Mouse (Mus musculus): Measurements from ENCODE around the gene Slc29a4. TPM values are rescaled to one million over a fixed set of nuclear protein-coding genes. Genes with fewer than 3 reads are reported as not detected.

The Slc29a4 gene
- polyA plus RNA-seq, 1 experiment from 2014 or later = 3.1 TPM

GRCm38 (mm10) chr5:142747026-142747629 is 54.8 kb downstream of the Slc29a4 start:
- TF ChIP-seq CTCF (IDR thresholded peaks at IDR 0.05; ENCODE audit: low read depth) = no peak
- Histone ChIP-seq H3K9me3 (replicated peaks; ENCODE audit: low read length) (no peaks in the 10 kb centered on the region), H3K4me1 (replicated peaks; ENCODE audit: insufficient read depth, low read length) (no peaks in the 10 kb centered on the region), H3K4me3 (replicated peaks; ENCODE audit: low read depth, low read length) (no peak overlapping the region), H3K27ac (no peak overlapping the region), H3K9ac (ENCODE audit: low read depth, low read length) (no peak overlapping the region), H3K36me3 (ENCODE audit: insufficient read depth, low read length) (peaks cover 59% of the 10 kb centered on the region), H3K27me3 (ENCODE audit: insufficient read depth, low read length) (no peaks in the 10 kb centered on the region), H3K4me2 (ENCODE audit: low read length) (no peak overlapping the region)
- no peak for DNase-seq (ENCODE audit: low spot score)
- 72% methylated on average over 12 of the region's 12 CpGs for WGBS
- ATAC-seq (replicated peaks; ENCODE audit: low FRiP score, low read depth) = no peak

GRCm38 (mm10) chr5:142750173-142750572 is 57.9 kb downstream of the Slc29a4 start:
- peaks cover 53% of the 10 kb centered on the region for H3K36me3 ChIP-seq (ENCODE audit: insufficient read depth, low read length)
- H3K9me3 ChIP-seq (replicated peaks; ENCODE audit: low read length) = no peaks in the 10 kb centered on the region
- DNase-seq (ENCODE audit: low spot score) (no peak), ATAC-seq (replicated peaks; ENCODE audit: low FRiP score, low read depth) (no peak)
- no peak for TF ChIP-seq CTCF (IDR thresholded peaks at IDR 0.05; ENCODE audit: low read depth)
- 89% methylated on average over 11 of the region's 11 CpGs for WGBS
- H3K9ac ChIP-seq (ENCODE audit: low read depth, low read length) = no peak overlapping the region
- no peak overlapping the region for H3K27ac ChIP-seq
- no peaks in the 10 kb centered on the region for H3K4me1 ChIP-seq (replicated peaks; ENCODE audit: insufficient read depth, low read length)
- H3K4me2 ChIP-seq (ENCODE audit: low read length) = no peak overlapping the region
- no peak overlapping the region for H3K4me3 ChIP-seq (replicated peaks; ENCODE audit: low read depth, low read length)
- no peaks in the 10 kb centered on the region for H3K27me3 ChIP-seq (ENCODE audit: insufficient read depth, low read length)

GRCm38 (mm10) chr5:142752241-142752640 is 59.9 kb downstream of the Slc29a4 start:
- H3K4me2 ChIP-seq (ENCODE audit: low read length) = no peak overlapping the region
- TF ChIP-seq CTCF (IDR thresholded peaks at IDR 0.05; ENCODE audit: low read depth) = no peak
- ATAC-seq (replicated peaks; ENCODE audit: low FRiP score, low read depth) (no peak), DNase-seq (ENCODE audit: low spot score) (no peak)
- H3K27ac ChIP-seq = no peak overlapping the region
- H3K27me3 ChIP-seq (ENCODE audit: insufficient read depth, low read length) = no peaks in the 10 kb centered on the region
- peaks cover 66% of the 10 kb centered on the region for H3K36me3 ChIP-seq (ENCODE audit: insufficient read depth, low read length)
- H3K9me3 ChIP-seq (replicated peaks; ENCODE audit: low read length) = no peaks in the 10 kb centered on the region
- 66% methylated on average over 13 of the region's 13 CpGs for WGBS
- H3K9ac ChIP-seq (ENCODE audit: low read depth, low read length) = no peak overlapping the region
- H3K4me3 ChIP-seq (replicated peaks; ENCODE audit: low read depth, low read length) = no peak overlapping the region
- no peaks in the 10 kb centered on the region for H3K4me1 ChIP-seq (replicated peaks; ENCODE audit: insufficient read depth, low read length)

GRCm38 (mm10) chr5:142759786-142760185 is 67.5 kb downstream of the Slc29a4 start:
- H3K4me2 ChIP-seq (ENCODE audit: low read length) = no peak overlapping the region

GRCm38 (mm10) chr5:142761326-142761983 is 69.1 kb downstream of the Slc29a4 start:
- Histone ChIP-seq H3K36me3 (ENCODE audit: insufficient read depth, low read length) (peaks cover 71% of the 10 kb centered on the region), H3K27me3 (ENCODE audit: insufficient read depth, low read length) (no peaks in the 10 kb centered on the region), H3K4me1 (replicated peaks; ENCODE audit: insufficient read depth, low read length) (no peaks in the 10 kb centered on the region), H3K9ac (ENCODE audit: low read depth, low read length) (no peak overlapping the region), H3K9me3 (replicated peaks; ENCODE audit: low read length) (no peaks in the 10 kb centered on the region), H3K4me2 (ENCODE audit: low read length) (no peak overlapping the region), H3K27ac (no peak overlapping the region), H3K4me3 (replicated peaks; ENCODE audit: low read depth, low read length) (no peak overlapping the region)
- ATAC-seq (replicated peaks; ENCODE audit: low FRiP score, low read depth) = no peak
- WGBS = 84% methylated on average over 16 of the region's 16 CpGs
- no peak for DNase-seq (ENCODE audit: low spot score)
- no peak for TF ChIP-seq CTCF (IDR thresholded peaks at IDR 0.05; ENCODE audit: low read depth)

More at GRCm38 (mm10) chr5:142759786-142760185, 67.5 kb downstream of the Slc29a4 start:
- H3K27ac ChIP-seq = no peak overlapping the region
- DNase-seq (ENCODE audit: low spot score) (no peak), ATAC-seq (replicated peaks; ENCODE audit: low FRiP score, low read depth) (no peak)
- no peaks in the 10 kb centered on the region for H3K9me3 ChIP-seq (replicated peaks; ENCODE audit: low read length)
- H3K9ac ChIP-seq (ENCODE audit: low read depth, low read length) = no peak overlapping the region
- WGBS = 92% methylated on average over 8 of the region's 8 CpGs
- H3K36me3 ChIP-seq (ENCODE audit: insufficient read depth, low read length) = peaks cover 72% of the 10 kb centered on the region
- no peak for TF ChIP-seq CTCF (IDR thresholded peaks at IDR 0.05; ENCODE audit: low read depth)
- H3K27me3 ChIP-seq (ENCODE audit: insufficient read depth, low read length) = no peaks in the 10 kb centered on the region
- H3K4me1 ChIP-seq (replicated peaks; ENCODE audit: insufficient read depth, low read length) = no peaks in the 10 kb centered on the region
- no peak overlapping the region for H3K4me3 ChIP-seq (replicated peaks; ENCODE audit: low read depth, low read length)

GRCm38 (mm10) chr5:142762082-142762807 is 69.9 kb downstream of the Slc29a4 start:
- 69% methylated on average over 21 of the region's 21 CpGs for WGBS
- TF ChIP-seq CTCF (IDR thresholded peaks at IDR 0.05; ENCODE audit: low read depth) = no peak
- no peak for ATAC-seq (replicated peaks; ENCODE audit: low FRiP score, low read depth)

More at GRCm38 (mm10) chr5:142762082-142762807, 69.9 kb downstream of the Slc29a4 start:
- Histone ChIP-seq H3K4me1 (replicated peaks; ENCODE audit: insufficient read depth, low read length) (no peaks in the 10 kb centered on the region), H3K9ac (ENCODE audit: low read depth, low read length) (no peak overlapping the region), H3K4me2 (ENCODE audit: low read length) (no peak overlapping the region), H3K27ac (no peak overlapping the region), H3K27me3 (ENCODE audit: insufficient read depth, low read length) (no peaks in the 10 kb centered on the region), H3K36me3 (ENCODE audit: insufficient read depth, low read length) (peaks cover 73% of the 10 kb centered on the region), H3K4me3 (replicated peaks; ENCODE audit: low read depth, low read length) (no peak overlapping the region), H3K9me3 (replicated peaks; ENCODE audit: low read length) (no peaks in the 10 kb centered on the region)
- DNase-seq (ENCODE audit: low spot score) = no peak
